Mouse (Mus musculus): ENCODE measurements around the gene Npcd.

- no peak for TF ChIP-seq EP300 (optimal IDR thresholded peaks at IDR 0.05)
- TF ChIP-seq CTCF (IDR thresholded peaks at IDR 0.05; ENCODE audit: low read depth): no peak
Measured at GRCm38 (mm10) chr15:79794173-79794572, 39.9 kb downstream of the Npcd start.

Measured in stomach, postnatal 0 days (tissue).